Mouse (Mus musculus): ENCODE results near the gene Tsga8.

Tsga8 gene

DNA sequence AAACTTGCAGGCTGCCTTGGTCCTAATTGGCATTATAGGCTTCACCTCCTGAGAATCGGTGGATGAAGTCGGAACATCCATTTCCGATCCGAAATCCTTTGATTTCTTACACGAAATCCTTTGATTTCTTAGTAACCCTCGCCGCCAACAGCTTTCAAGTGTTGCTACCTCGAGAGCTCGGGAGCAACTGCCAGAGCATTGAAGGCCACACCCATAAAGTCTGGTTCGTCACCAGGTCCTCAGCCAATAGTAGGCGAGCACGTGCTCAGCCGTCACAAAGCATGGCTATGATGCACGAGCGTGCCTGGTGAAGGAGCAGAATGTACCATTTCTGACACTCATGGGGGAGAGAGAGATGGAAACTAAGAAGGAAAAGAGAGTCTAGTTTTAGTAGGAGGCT lies at the start of gene Tsga8:
Gene Tsga8, minus strand, starts transcription at position 327 of the 400 bp plus-strand sequence.
- no peak for DNase-seq (ENCODE audit: low spot score in 2 of 2)

Measured in spleen, postnatal 10 days (tissue).